Mouse (Mus musculus) adrenal gland, adult 18-20 months (tissue): ENCODE data around the gene Otol1. TPM values are rescaled to one million over a fixed set of nuclear protein-coding genes. Genes with fewer than 3 reads are reported as not detected.
A peak's percentile ranks its signal among the peaks of the same experiment; 100 is the strongest.

Source experiments
- DNase-seq, 2 experiments: peaks; one replicate each; pipeline ENCODE4 v3.0.0; 2021 to 2022; ENCODE audit warnings: low spot score in 2 of 2
- long read RNA-seq, 2 experiments: library from polyadenylated mRNA; stranded (forward); transcript quantifications; one replicate each; pipeline ENCODE4 v2.0.0; 2021
- total RNA-seq, 2 experiments: library from RNA; stranded (reverse); gene quantifications; 1 replicate in 1 of 2; 2 replicates in 1 of 2; pipeline ENCODE4 v1.2.3; 2021

Gene Otol1
- total RNA-seq, result not detected
- long read RNA-seq, experiment 1, result 0 reads
- long read RNA-seq, experiment 2, result 0 reads

GRCm38 (mm10) chr3:70007313-70007712 lies at the start of gene Otol1:
Otol1 (plus strand) TSS chr3:70007613.
- no peak for DNase-seq

GRCm38 (mm10) chr3:69962187-69962586 lies 45.2 kb upstream of the Otol1 start:
- peak; percentile 20 to 24 for DNase-seq

DNA sequence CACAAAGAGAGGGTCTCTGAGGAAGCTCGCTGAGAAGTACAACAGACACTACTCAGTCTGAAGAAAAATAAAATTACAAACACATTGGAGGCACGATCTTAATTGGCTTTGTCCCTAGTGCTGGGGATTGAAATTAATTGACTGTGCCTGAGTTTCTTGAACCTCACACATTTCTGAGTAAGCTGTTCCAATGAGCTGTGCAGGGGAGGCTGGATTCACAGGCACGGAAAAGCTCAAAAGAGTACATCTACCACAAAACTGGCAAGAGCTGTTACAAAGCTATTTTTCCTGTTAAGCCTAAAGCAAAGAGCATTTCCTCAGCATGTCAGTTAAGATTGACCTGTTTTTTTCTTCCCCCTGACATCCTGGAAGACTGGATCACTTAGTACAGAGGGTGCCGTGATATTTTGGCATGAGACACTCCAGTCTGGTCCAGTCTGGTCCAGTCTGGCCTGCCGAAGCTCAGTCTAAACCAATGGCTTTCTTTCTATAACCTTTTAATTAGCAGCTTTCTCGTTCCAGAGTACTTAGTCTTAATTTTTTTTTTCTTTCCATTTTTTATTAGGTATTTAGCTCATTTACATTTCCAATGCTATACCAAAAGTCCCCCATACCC lies 35.8 kb upstream of the Otol1 start:
- no peak for DNase-seq

DNA sequence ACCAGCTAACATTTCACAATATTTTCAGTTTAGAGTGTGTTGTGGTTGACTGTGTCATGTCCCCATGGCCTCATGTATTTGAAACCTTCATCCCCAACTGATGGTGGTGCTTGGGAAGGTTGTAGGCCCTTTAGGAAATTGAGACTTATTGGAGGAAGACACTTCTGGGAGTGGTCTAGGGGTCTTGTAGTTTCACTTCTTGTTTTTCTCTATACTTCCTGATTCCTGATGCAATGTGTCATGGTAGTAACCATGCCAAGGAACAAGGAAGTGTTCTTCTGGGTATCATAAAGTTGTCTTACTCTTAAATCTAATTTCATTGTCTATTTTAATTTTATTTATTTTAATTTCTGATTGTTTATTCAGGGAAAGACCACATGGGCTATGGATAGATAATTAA lies 29.3 kb upstream of the Otol1 start:
- DNase-seq, result no peak

GRCm38 (mm10) chr3:69993806-69994205 lies 13.6 kb upstream of the Otol1 start:
- DNase-seq, result no peak

- DNase-seq, result peak in 1 of 2 experiments; percentile 2
Observed at GRCm38 (mm10) chr3:70001540-70001939, 5.9 kb upstream of the Otol1 start.

DNA sequence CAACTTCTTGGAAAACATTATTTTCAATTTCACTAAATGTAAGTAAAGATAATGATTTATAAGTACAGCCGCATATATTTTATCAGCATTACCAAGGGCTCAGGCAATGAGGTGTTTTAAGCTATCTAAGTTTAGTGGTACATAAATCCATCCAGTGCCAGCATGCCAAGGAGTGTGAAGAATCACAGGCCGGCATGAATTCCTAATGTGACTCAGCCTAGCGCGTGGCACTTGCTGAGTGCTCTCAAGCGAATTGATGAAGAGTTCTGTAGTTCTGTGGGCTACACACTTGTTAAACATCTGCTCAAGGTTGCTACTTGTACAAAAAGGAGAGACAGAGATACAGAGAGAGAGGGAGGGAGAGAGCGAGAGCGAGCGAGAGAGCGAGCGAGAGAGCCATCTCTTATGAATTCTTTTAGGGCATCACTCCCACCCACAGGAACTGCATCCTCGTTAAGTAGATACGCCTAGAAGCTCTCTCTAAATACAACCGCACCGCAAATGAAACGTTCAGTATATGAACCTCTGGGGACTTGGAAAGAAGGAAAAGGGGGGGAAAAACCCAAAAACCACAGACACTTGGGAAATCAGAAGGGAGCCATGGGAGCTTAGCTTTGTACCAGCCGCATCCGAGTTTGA lies 4.2 kb upstream of the Otol1 start:
- DNase-seq, result no peak

- DNase-seq, result no peak
Observed at GRCm38 (mm10) chr3:70003955-70004354, 3.5 kb upstream of the Otol1 start.

DNA sequence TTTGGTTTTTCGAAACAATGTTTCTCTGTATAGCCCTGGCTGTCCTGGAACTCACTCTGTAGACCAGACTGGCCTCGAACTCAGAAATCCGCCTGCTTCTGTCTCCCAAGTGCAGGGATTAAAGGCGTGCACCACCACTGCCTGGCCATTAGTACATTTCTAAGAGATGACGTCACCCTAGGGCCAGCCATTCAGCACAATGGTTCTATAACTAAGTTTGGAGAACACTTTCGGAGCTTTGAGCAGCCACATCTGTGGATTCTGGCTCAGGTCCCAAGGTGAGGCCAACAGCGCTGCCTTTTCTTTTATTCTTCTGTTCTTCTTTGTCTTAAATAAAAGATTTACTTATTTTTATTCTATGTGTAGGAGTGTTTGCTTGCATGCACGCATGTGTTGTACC lies 3.0 kb upstream of the Otol1 start:
- no peak for DNase-seq

DNA sequence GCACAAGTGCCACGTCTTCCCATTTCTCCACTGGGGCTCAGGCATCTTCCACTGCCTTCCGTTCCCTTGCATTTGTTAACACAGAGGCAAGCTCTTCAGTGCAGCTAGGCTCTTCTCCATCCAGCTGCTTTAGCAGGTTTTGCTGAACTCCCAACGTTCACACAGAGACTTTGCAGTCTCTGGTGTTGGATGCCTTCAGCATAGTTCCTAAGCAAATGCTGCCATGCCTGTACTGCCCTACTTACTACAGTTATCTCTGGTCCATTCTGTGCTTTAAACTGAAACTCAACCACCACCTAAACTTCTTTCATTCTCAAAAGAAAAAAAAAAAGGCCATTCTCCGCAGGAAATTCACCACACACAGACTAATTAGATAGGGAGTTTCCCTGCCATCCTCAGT lies 5.2 kb downstream of the Otol1 start:
- DNase-seq, result no peak

DNA sequence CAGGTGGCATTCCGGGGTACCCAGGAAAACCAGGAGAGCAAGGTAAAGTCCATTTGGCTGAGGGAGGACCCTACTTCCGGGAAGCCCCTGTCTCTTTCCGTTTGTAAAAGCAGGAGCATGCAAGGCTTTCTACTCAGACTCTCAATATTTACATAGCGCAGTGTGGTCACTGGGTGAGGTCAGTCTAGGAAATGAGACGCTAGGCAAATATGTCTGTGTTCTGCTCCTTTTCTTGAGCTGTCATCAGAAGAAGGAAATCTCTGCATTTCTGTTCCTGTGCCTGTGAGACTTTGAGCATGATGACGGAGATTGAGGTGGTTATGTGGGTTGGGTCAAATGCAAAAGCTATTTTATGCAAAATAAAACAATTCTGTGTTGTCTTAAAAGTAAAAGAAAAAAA lies 19.2 kb downstream of the Otol1 start:
- DNase-seq, result no peak

DNA sequence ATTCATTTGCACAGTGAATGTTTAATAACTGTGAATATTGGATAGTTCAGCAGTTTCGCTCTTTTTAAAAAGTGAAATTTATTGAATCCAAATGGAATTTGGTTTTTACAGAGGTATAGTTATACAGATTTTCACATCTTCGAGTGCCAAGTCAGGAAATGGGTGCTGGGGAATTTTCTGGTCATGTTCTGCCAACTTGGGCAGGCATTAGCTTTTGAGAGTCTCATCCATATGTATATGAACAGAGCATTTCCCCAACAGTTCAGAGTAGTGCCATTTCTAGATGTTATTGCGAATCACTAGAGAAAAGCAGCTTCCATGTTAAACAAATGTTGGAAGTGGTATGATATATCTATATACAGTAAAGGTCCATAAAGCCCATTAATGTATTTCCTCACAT lies 21.8 kb downstream of the Otol1 start:
- no peak for DNase-seq

- no peak for DNase-seq
Observed at GRCm38 (mm10) chr3:70035593-70035992, 28.2 kb downstream of the Otol1 start.

Other genes with a start within 250 kb of the Otol1 start
- not detected for gene Sptssb, start 147.7 kb upstream of the Otol1 start, total RNA-seq